Mouse (Mus musculus) c-Kit-positive CD71-positive TER-119-negative erythroid progenitor cells, embryonic 14.5 days (primary cell): ENCODE results near the gene Gm14296.
"Not testable (repeated sequence)": the region's sequence is repeated elsewhere in the genome, so short reads cannot be mapped to it uniquely, and the experiment has no call there.

Experiments used
- DNase-seq: peaks from one replicate; pipeline ENCODE4 v3.0.0-alpha.2; 2013; ENCODE audit warnings: low read depth

Gm14296 gene

DNA sequence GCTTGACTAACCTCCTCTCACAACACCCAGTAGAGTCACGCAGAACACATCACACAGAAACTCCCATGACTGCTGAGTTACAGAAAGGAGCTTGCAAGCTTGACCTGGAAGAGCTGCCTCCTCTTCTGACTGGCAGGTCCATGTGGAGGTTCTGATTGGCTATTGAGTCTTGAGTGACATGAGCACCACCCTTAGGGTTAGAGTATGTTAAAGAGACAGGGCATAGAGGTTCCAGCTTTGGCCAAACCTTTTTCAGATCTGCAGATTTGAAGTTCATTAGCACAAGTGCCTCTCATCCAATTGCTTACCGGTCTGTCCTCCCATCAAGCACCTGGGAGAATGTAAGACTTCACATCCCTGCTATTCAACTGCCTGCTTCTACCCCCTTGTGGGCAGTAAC lies at the start of gene Gm14296:
Gene Gm14296, minus strand, starts transcription at position 101 of the 400 bp plus-strand sequence.
- DNase-seq, result not testable (repeated sequence)

DNA sequence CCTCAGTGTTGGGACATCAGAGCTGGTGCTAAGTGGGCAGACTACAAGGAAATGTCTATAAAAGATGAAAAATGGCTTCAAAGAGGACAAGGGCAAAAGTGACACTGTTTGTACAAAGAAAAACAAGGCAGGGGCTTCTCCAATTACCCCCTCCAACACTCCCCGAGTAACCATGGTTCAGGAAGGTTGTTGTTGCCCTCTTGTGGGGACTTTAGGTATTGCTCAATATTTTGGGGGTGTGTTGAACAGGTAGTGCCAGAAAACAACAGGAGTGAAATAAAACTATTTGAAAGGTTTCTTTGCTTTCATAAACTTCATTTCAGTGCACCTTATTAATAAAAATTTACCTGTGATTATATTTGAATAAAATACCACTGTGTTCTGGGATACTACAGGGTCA lies 22.1 kb downstream of the Gm14296 start:
- not testable (repeated sequence) for DNase-seq
